ENCODE assay signal across 7 mouse cellular contexts in genomic region chr17:47428831-47429304, GRCm38 (mm10). TPM values are rescaled to one million over a fixed set of nuclear protein-coding genes. Genes with fewer than 3 reads are reported as not detected.
DNase-seq lines count a peak whose midpoint lies in the region; ATAC-seq lines count a peak whose summit lies in the region.

No protein-coding gene starts in this region.

- H3K36me3 ChIP-seq in forebrain, embryonic 12.5 days (replicated peaks) = no peaks in the 10 kb centered on the region
- no peaks in the 10 kb centered on the region for H3K36me3 ChIP-seq in hindbrain, embryonic 14.5 days (replicated peaks; ENCODE audit: control insufficient read depth, insufficient read depth)
- H3K36me3 ChIP-seq in liver, embryonic 16.5 days (ENCODE audit: control insufficient read depth, insufficient read depth) = no peaks in the 10 kb centered on the region
- no peaks in the 10 kb centered on the region for H3K36me3 ChIP-seq in neural tube, embryonic 14.5 days (ENCODE audit: control insufficient read depth, insufficient read depth, low read length)

- no peaks in the 10 kb centered on the region for H3K9me3 ChIP-seq in forebrain, embryonic 12.5 days
- H3K9me3 ChIP-seq in hindbrain, embryonic 14.5 days (ENCODE audit: control insufficient read depth, low read length) = no peaks in the 10 kb centered on the region
- no peaks in the 10 kb centered on the region for H3K9me3 ChIP-seq in liver, embryonic 16.5 days (replicated peaks; ENCODE audit: control insufficient read depth, low read length)
- H3K9me3 ChIP-seq in neural tube, embryonic 14.5 days (ENCODE audit: control insufficient read depth, low read length) = no peaks in the 10 kb centered on the region

- DNase-seq in adrenal gland, postnatal 36 days = peak; percentile 46 to 63
- peak; percentile 61 for DNase-seq in hindbrain, embryonic 14.5 days (ENCODE audit: low spot score)
- no peak for DNase-seq in layer of hippocampus, adult 18-20 months (ENCODE audit: low spot score in 2 of 2)
- DNase-seq in cerebellum, adult 11 months = no peak

- no peak overlapping the region for H3K9ac ChIP-seq in forebrain, embryonic 12.5 days
- no peak overlapping the region; the same call in 1 of the 2 replicates for H3K9ac ChIP-seq in hindbrain, embryonic 14.5 days
- H3K9ac ChIP-seq in liver, embryonic 16.5 days (ENCODE audit: low read depth, low read length) = no peak overlapping the region
- 0 out of 2 replicates have a peak overlapping the region, but pooled peaks have one; percentile 4 for H3K9ac ChIP-seq in neural tube, embryonic 14.5 days (replicated peaks; ENCODE audit: low read depth, low read length)

- 6% methylated on average over 8 of the region's 8 CpGs for WGBS in forebrain, embryonic 12.5 days
- WGBS in hindbrain, embryonic 14.5 days = 3% methylated on average over 8 of the region's 8 CpGs
- 14% methylated on average over 8 of the region's 8 CpGs for WGBS in liver, embryonic 16.5 days (ENCODE audit: insufficient replicate concordance)
- WGBS in neural tube, embryonic 14.5 days = 2% methylated on average over 8 of the region's 8 CpGs

- peaks cover 10% of the 10 kb centered on the region for H3K4me1 ChIP-seq in forebrain, embryonic 12.5 days
- H3K4me1 ChIP-seq in hindbrain, embryonic 14.5 days (replicated peaks; ENCODE audit: control insufficient read depth, insufficient read depth, low read length) = peaks cover 6% of the 10 kb centered on the region; the same call in 1 of the 2 replicates
- peaks cover 3% of the 10 kb centered on the region; the same call in 1 of the 2 replicates for H3K4me1 ChIP-seq in liver, embryonic 16.5 days (ENCODE audit: control insufficient read depth, low read depth, low read length)
- no peaks in the 10 kb centered on the region for H3K4me1 ChIP-seq in neural tube, embryonic 14.5 days (ENCODE audit: control insufficient read depth, insufficient read depth, low read length)

- peaks cover 28% of the 10 kb centered on the region; the same call in 1 of the 2 replicates for H3K27me3 ChIP-seq in forebrain, embryonic 12.5 days
- no peaks in the 10 kb centered on the region for H3K27me3 ChIP-seq in hindbrain, embryonic 14.5 days (ENCODE audit: control insufficient read depth, insufficient read depth, low read length)
- H3K27me3 ChIP-seq in liver, embryonic 16.5 days (ENCODE audit: control insufficient read depth, insufficient read depth, low read depth, low read length) = no peaks in the 10 kb centered on the region
- no peaks in the 10 kb centered on the region for H3K27me3 ChIP-seq in neural tube, embryonic 14.5 days (ENCODE audit: control insufficient read depth, insufficient read depth, low read length)

- no peak overlapping the region; the same call in 1 of the 2 replicates for H3K4me3 ChIP-seq in forebrain, embryonic 12.5 days (replicated peaks)
- no peak overlapping the region for H3K4me3 ChIP-seq in hindbrain, embryonic 14.5 days (replicated peaks; ENCODE audit: low read length)
- H3K4me3 ChIP-seq in liver, embryonic 16.5 days (ENCODE audit: low read depth, low read length) = no peak overlapping the region
- no peak overlapping the region for H3K4me3 ChIP-seq in neural tube, embryonic 14.5 days (ENCODE audit: low read depth, low read length)

- peak overlapping the region; percentile 24 for H3K4me2 ChIP-seq in forebrain, embryonic 12.5 days
- H3K4me2 ChIP-seq in hindbrain, embryonic 14.5 days (replicated peaks) = peak overlapping the region; percentile 35
- no peak overlapping the region for H3K4me2 ChIP-seq in liver, embryonic 16.5 days (ENCODE audit: low read depth, low read length)
- peak overlapping the region; percentile 19; the same call in 1 of the 2 replicates for H3K4me2 ChIP-seq in neural tube, embryonic 14.5 days (ENCODE audit: low read depth, low read length)

- peak; percentile 67; the same call in 1 of the 2 replicates for ATAC-seq in forebrain, embryonic 12.5 days (ENCODE audit: low FRiP score)
- peak; percentile 51; the same call in 1 of the 2 replicates for ATAC-seq in hindbrain, embryonic 14.5 days (ENCODE audit: low FRiP score)
- peak; percentile 48 for ATAC-seq in liver, embryonic 16.5 days (ENCODE audit: low read depth)
- ATAC-seq in neural tube, embryonic 14.5 days (ENCODE audit: low read depth) = peak; percentile 61

- 0 out of 2 replicates have a peak overlapping the region, but pooled peaks have one; percentile 19 for H3K27ac ChIP-seq in forebrain, embryonic 12.5 days
- no peak overlapping the region for H3K27ac ChIP-seq in hindbrain, embryonic 14.5 days
- no peak overlapping the region for H3K27ac ChIP-seq in liver, embryonic 16.5 days (ENCODE audit: low read length)
- no peak overlapping the region for H3K27ac ChIP-seq in neural tube, embryonic 14.5 days (ENCODE audit: low read depth, low read length)

RNA-seq across cellular contexts. Expression of gene AI661453, which starts 7.5 kb away (rescaled TPM):
- under 1 TPM; 0.23 to 0.60 TPM for total RNA-seq in adrenal gland, postnatal 36 days (2021)
- polyA plus RNA-seq in forebrain, embryonic 12.5 days (2016; fragmentation: Nextera tagmentation; extraction: Ambion mirVana) = 0.13 and 0.19 TPM in 2 replicates
- polyA plus RNA-seq in hindbrain, embryonic 14.5 days (2014; fragmentation: Nextera tagmentation; extraction: Ambion mirVana) = 0.23 and 0.31 TPM in 2 replicates
- 0.60 and 0.77 TPM in 2 replicates for polyA plus RNA-seq in liver, embryonic 16.5 days (2015; fragmentation: Nextera tagmentation; extraction: Ambion mirVana)
- polyA plus RNA-seq in neural tube, embryonic 14.5 days (2014; fragmentation: Nextera tagmentation; extraction: Ambion mirVana) = 0.21 TPM in 1 of 2 replicates, not detected in the other
- under 1 TPM; 0.52 to 0.58 TPM for total RNA-seq in layer of hippocampus, adult 18-20 months (2021)

RNA-seq across cellular contexts. Expression of gene 1700001C19Rik, which starts 8.3 kb away (rescaled TPM):
- total RNA-seq in adrenal gland, postnatal 36 days (2021) = not detected
- 0.19 and 0.31 TPM in 2 replicates for polyA plus RNA-seq in forebrain, embryonic 12.5 days (2016; fragmentation: Nextera tagmentation; extraction: Ambion mirVana)
- 0.37 and 0.47 TPM in 2 replicates for polyA plus RNA-seq in hindbrain, embryonic 14.5 days (2014; fragmentation: Nextera tagmentation; extraction: Ambion mirVana)
- 1.7 and 2.3 TPM in 2 replicates for polyA plus RNA-seq in liver, embryonic 16.5 days (2015; fragmentation: Nextera tagmentation; extraction: Ambion mirVana)
- polyA plus RNA-seq in neural tube, embryonic 14.5 days (2014; fragmentation: Nextera tagmentation; extraction: Ambion mirVana) = 0.36 and 0.42 TPM in 2 replicates
- not detected for total RNA-seq in layer of hippocampus, adult 18-20 months (2021)

RNA-seq across cellular contexts. Expression of gene Guca1a, which starts 28.5 kb away (rescaled TPM):
- total RNA-seq in adrenal gland, postnatal 36 days (2021) = 1 to 10 TPM; 1.2 to 1.7 TPM
- polyA plus RNA-seq in forebrain, embryonic 12.5 days (2016; fragmentation: Nextera tagmentation; extraction: Ambion mirVana) = 0.23 and 0.60 TPM in 2 replicates
- polyA plus RNA-seq in hindbrain, embryonic 14.5 days (2014; fragmentation: Nextera tagmentation; extraction: Ambion mirVana) = 0.31 and 0.40 TPM in 2 replicates
- polyA plus RNA-seq in liver, embryonic 16.5 days (2015; fragmentation: Nextera tagmentation; extraction: Ambion mirVana) = 0.97 and 2.0 TPM in 2 replicates
- 0.80 and 0.95 TPM in 2 replicates for polyA plus RNA-seq in neural tube, embryonic 14.5 days (2014; fragmentation: Nextera tagmentation; extraction: Ambion mirVana)
- under 1 TPM in 1 of 2 experiments, not detected in 1; 0.53 TPM for total RNA-seq in layer of hippocampus, adult 18-20 months (2021)

RNA-seq across cellular contexts. Expression of gene Guca1b, which starts 43.7 kb away (rescaled TPM):
- 1 to 10 TPM in 1 of 2 experiments, under 1 TPM in 1; 0.60 to 2.4 TPM for total RNA-seq in adrenal gland, postnatal 36 days (2021)
- polyA plus RNA-seq in forebrain, embryonic 12.5 days (2016; fragmentation: Nextera tagmentation; extraction: Ambion mirVana) = 0.46 and 0.68 TPM in 2 replicates
- 0.25 and 0.46 TPM in 2 replicates for polyA plus RNA-seq in hindbrain, embryonic 14.5 days (2014; fragmentation: Nextera tagmentation; extraction: Ambion mirVana)
- 0.14 and 0.39 TPM in 2 replicates for polyA plus RNA-seq in liver, embryonic 16.5 days (2015; fragmentation: Nextera tagmentation; extraction: Ambion mirVana)
- polyA plus RNA-seq in neural tube, embryonic 14.5 days (2014; fragmentation: Nextera tagmentation; extraction: Ambion mirVana) = 0.43 and 0.44 TPM in 2 replicates
- 1 to 10 TPM; 1.4 to 1.6 TPM for total RNA-seq in layer of hippocampus, adult 18-20 months (2021)

Comparison
In these comparisons a context has a peak if more than half of its experiments do, and no peak if none do; other contexts are left out.
1. DNase-seq: peak in adrenal gland, postnatal 36 days (2 of 2) and hindbrain, embryonic 14.5 days (single experiment); none in layer of hippocampus, adult 18-20 months (0 of 2) and cerebellum, adult 11 months (single experiment).
2. Peak in every context shown above with its lines, with median percentiles within 50 percentile points of each other: ATAC-seq.